Mouse (Mus musculus) cerebellum, adult 2 months (tissue): ENCODE results near the gene Ebf1.

Source experiments
- CTCF ChIP-seq: fragments of 200-500 bp; IDR thresholded peaks from 2 replicates; pipeline ENCODE4 v1.5.1; 2011; ENCODE audit warnings: low read depth, mild to moderate bottlenecking, control low read depth, low read length, moderate library complexity, borderline replicate concordance; ENCODE audit not compliant: insufficient read depth
- POLR2A ChIP-seq: fragments of 200-500 bp; IDR thresholded peaks from 2 replicates; pipeline ENCODE4 v1.6.1; 2011; ENCODE audit warnings: low read length, control low read depth, borderline replicate concordance; ENCODE audit not compliant: insufficient read depth

- TF ChIP-seq POLR2A (no peak), CTCF (no peak)
Measured at GRCm38 (mm10) chr11:44608646-44609045, 8.5 kb upstream of the Ebf1 start.
